Mouse (Mus musculus) myocyte (in vitro differentiated cells): ENCODE results near the gene Ankra2. TPM values are rescaled to one million over a fixed set of nuclear protein-coding genes. Genes with fewer than 3 reads are reported as not detected.

Experiments
- H3K27me3 ChIP-seq: one replicate; pipeline ENCODE4 v1.6.1; 2011; ENCODE audit not compliant: control insufficient read depth, insufficient read depth, insufficient read length
- H3K36me3 ChIP-seq: one replicate; pipeline ENCODE4 v1.6.1; 2011; ENCODE audit not compliant: control insufficient read depth, insufficient read depth
- H3K4me2 ChIP-seq: one replicate; pipeline ENCODE4 v1.6.1; 2011; ENCODE audit warnings: low read depth, control low read depth
- H3K4me3 ChIP-seq: one replicate; pipeline ENCODE4 v1.5.1; 2011; ENCODE audit warnings: mild to moderate bottlenecking, control low read depth, moderate library complexity
- H3K79me2 ChIP-seq: one replicate; pipeline ENCODE4 v1.6.1; 2011; ENCODE audit not compliant: control insufficient read depth, insufficient read depth
- H3ac ChIP-seq: one replicate; pipeline ENCODE4 v1.6.1; 2011; ENCODE audit not compliant: control insufficient read depth, insufficient read length
- CEBPB ChIP-seq: IDR thresholded peaks from 2 replicates; pipeline ENCODE4 v1.6.1; 2011; ENCODE audit warnings: mild to moderate bottlenecking, moderate library complexity; ENCODE audit not compliant: poor library complexity, insufficient read depth, severe bottlenecking
- E2F4 ChIP-seq: IDR thresholded peaks from one replicate; pipeline ENCODE4 v1.6.1; 2011; ENCODE audit warnings: mild to moderate bottlenecking, control low read depth, moderate library complexity; ENCODE audit not compliant: insufficient read depth
- MAX ChIP-seq: IDR thresholded peaks from one replicate; pipeline ENCODE4 v1.6.1; 2011; ENCODE audit warnings: low read depth, mild to moderate bottlenecking, control low read depth
- MYOD1 ChIP-seq, 3 experiments: IDR thresholded peaks; one replicate each; pipeline ENCODE4 v1.6.1; 2011; ENCODE audit warnings: control low read depth in 2 of 3, low read depth in 2 of 3, mild to moderate bottlenecking in 2 of 3, moderate library complexity in 1 of 3; ENCODE audit not compliant: insufficient read length in 2 of 3, control insufficient read depth in 1 of 3
- MYOG ChIP-seq, 3 experiments: IDR thresholded peaks; one replicate each; pipeline ENCODE4 v1.6.1; 2011; ENCODE audit warnings: control low read depth in 2 of 3, low read depth in 2 of 3, mild to moderate bottlenecking in 2 of 3; ENCODE audit not compliant: insufficient read length in 2 of 3, control insufficient read depth in 1 of 3, insufficient read depth in 1 of 3
- POLR2A ChIP-seq: IDR thresholded peaks from one replicate; pipeline ENCODE4 v1.6.1; 2011; ENCODE audit warnings: low read depth, mild to moderate bottlenecking, control low read depth, moderate library complexity; ENCODE audit not compliant: insufficient read length
- POLR2AphosphoS2 ChIP-seq: IDR thresholded peaks from one replicate; pipeline ENCODE4 v1.6.1; 2011; ENCODE audit warnings: low read depth, control low read depth; ENCODE audit not compliant: insufficient read length
- REST ChIP-seq: IDR thresholded peaks from one replicate; pipeline ENCODE4 v1.6.1; 2011; ENCODE audit warnings: mild to moderate bottlenecking, control low read depth, moderate library complexity; ENCODE audit not compliant: insufficient read depth, insufficient read length
- SRF ChIP-seq: IDR thresholded peaks from one replicate; pipeline ENCODE4 v1.6.1; 2011; ENCODE audit warnings: low read depth; ENCODE audit not compliant: control insufficient read depth, insufficient read length
- TCF12 ChIP-seq: IDR thresholded peaks from one replicate; pipeline ENCODE4 v1.6.1; 2011; ENCODE audit warnings: mild to moderate bottlenecking, control low read depth; ENCODE audit not compliant: poor library complexity, insufficient read depth, severe bottlenecking
- TCF3 ChIP-seq: IDR thresholded peaks from one replicate; pipeline ENCODE4 v1.6.1; 2011; ENCODE audit warnings: low read depth, control low read depth; ENCODE audit not compliant: insufficient read length
- USF1 ChIP-seq: IDR thresholded peaks from one replicate; pipeline ENCODE4 v1.6.1; 2011; ENCODE audit warnings: low read depth, mild to moderate bottlenecking, control low read depth, moderate library complexity
- polyA plus RNA-seq: library from polyadenylated mRNA; unstranded; fragments of >200 nt; fragmentation: generic; extraction: Trizol; gene quantifications from one replicate; pipeline ENCODE4 v1.2.1, GENCODE M21; 2012; ENCODE audit warnings: missing spikeins

The Ankra2 gene
- polyA plus RNA-seq, 1 experiment: 9.0 TPM

- Histone ChIP-seq H3K4me2 (no peak overlapping the region), H3K79me2 (no peaks in the 10 kb centered on the region), H3K36me3 (no peaks in the 10 kb centered on the region), H3K27me3 (no peaks in the 10 kb centered on the region), H3ac (no peak overlapping the region), H3K4me3 (no peak overlapping the region)
- TF ChIP-seq POLR2A (no peak), MYOG (IDR thresholded peaks at IDR 0.05; ENCODE audit: control insufficient read depth in 1 of 3, insufficient read depth in 1 of 3, insufficient read length in 2 of 3, low read depth in 2 of 3) (no peak), MAX (no peak), USF1 (no peak), TCF12 (no peak), CEBPB (no peak), MYOD1 (IDR thresholded peaks at IDR 0.05; ENCODE audit: control insufficient read depth in 1 of 3, insufficient read length in 2 of 3, low read depth in 2 of 3) (no peak), SRF (no peak), E2F4 (no peak), TCF3 (no peak), POLR2AphosphoS2 (no peak), REST (no peak)
These were observed 36.2 kb downstream of the Ankra2 start for GRCm38 (mm10) chr13:98298833-98299758.

- Histone ChIP-seq H3K36me3 (peaks cover 24% of the 10 kb centered on the region), H3K4me2 (no peak overlapping the region), H3ac (no peak overlapping the region), H3K79me2 (peaks cover 3% of the 10 kb centered on the region), H3K27me3 (no peaks in the 10 kb centered on the region), H3K4me3 (no peak overlapping the region)
- peak; percentile 61 for TF ChIP-seq POLR2AphosphoS2
- TF ChIP-seq USF1: no peak
These were observed 42.4 kb downstream of the Ankra2 start for GRCm38 (mm10) chr13:98305257-98305656.

GRCm38 (mm10) chr13:98306393-98306792 lies 43.5 kb downstream of the Ankra2 start:
- no peak overlapping the region for H3K4me2 ChIP-seq
- H3ac ChIP-seq: no peak overlapping the region
- peaks cover 14% of the 10 kb centered on the region for H3K79me2 ChIP-seq
- TF ChIP-seq MYOG (IDR thresholded peaks at IDR 0.05; ENCODE audit: control insufficient read depth in 1 of 3, insufficient read depth in 1 of 3, insufficient read length in 2 of 3, low read depth in 2 of 3) (no peak), POLR2AphosphoS2 (peak; percentile 71)
- no peaks in the 10 kb centered on the region for H3K27me3 ChIP-seq
- H3K4me3 ChIP-seq: no peak overlapping the region
- peaks cover 35% of the 10 kb centered on the region for H3K36me3 ChIP-seq

GRCm38 (mm10) chr13:98306852-98307475 lies 44.1 kb downstream of the Ankra2 start:
- Histone ChIP-seq H3K4me2 (no peak overlapping the region), H3K36me3 (peaks cover 41% of the 10 kb centered on the region), H3ac (no peak overlapping the region), H3K27me3 (no peaks in the 10 kb centered on the region), H3K79me2 (peaks cover 20% of the 10 kb centered on the region), H3K4me3 (no peak overlapping the region)
- TF ChIP-seq E2F4 (no peak), POLR2A (no peak), POLR2AphosphoS2 (no peak), SRF (no peak), CEBPB (no peak), TCF3 (no peak), MAX (no peak), MYOD1 (IDR thresholded peaks at IDR 0.05; ENCODE audit: control insufficient read depth in 1 of 3, insufficient read length in 2 of 3, low read depth in 2 of 3) (no peak), TCF12 (no peak), MYOG (IDR thresholded peaks at IDR 0.05; ENCODE audit: control insufficient read depth in 1 of 3, insufficient read depth in 1 of 3, insufficient read length in 2 of 3, low read depth in 2 of 3) (no peak), USF1 (no peak), REST (no peak)

GRCm38 (mm10) chr13:98308004-98308403 lies 45.1 kb downstream of the Ankra2 start:
- no peak overlapping the region for H3K4me3 ChIP-seq

More at GRCm38 (mm10) chr13:98308004-98308403, 45.1 kb downstream of the Ankra2 start:
- H3K79me2 ChIP-seq: peaks cover 29% of the 10 kb centered on the region
- H3K36me3 ChIP-seq: peaks cover 51% of the 10 kb centered on the region
- TF ChIP-seq USF1 (no peak), MAX (no peak), E2F4 (no peak), POLR2AphosphoS2 (peak; percentile 53), MYOD1 (IDR thresholded peaks at IDR 0.05; ENCODE audit: control insufficient read depth in 1 of 3, insufficient read length in 2 of 3, low read depth in 2 of 3) (no peak), SRF (no peak), REST (no peak), CEBPB (peak; percentile 99), MYOG (IDR thresholded peaks at IDR 0.05; ENCODE audit: control insufficient read depth in 1 of 3, insufficient read depth in 1 of 3, insufficient read length in 2 of 3, low read depth in 2 of 3) (no peak), TCF3 (no peak), TCF12 (no peak)
- no peaks in the 10 kb centered on the region for H3K27me3 ChIP-seq
- peak overlapping the region; percentile 3 for H3K4me2 ChIP-seq
- H3ac ChIP-seq: no peak overlapping the region
